Mouse (Mus musculus) MEL (cell line): Measurements from ENCODE around the gene Atxn2. TPM values are rescaled to one million over a fixed set of nuclear protein-coding genes. Genes with fewer than 3 reads are reported as not detected.

Experiments
- DNase-seq: peaks from one replicate; pipeline ENCODE4 v3.0.0; 2011; ENCODE audit warnings: low read depth, low spot score
- H3K27ac ChIP-seq: 2 replicates; pipeline ENCODE4 v1.5.1; 2012; ENCODE audit warnings: low read depth, mild to moderate bottlenecking, control low read depth, low read length, moderate library complexity; ENCODE audit not compliant: control insufficient read depth
- H3K27me3 ChIP-seq, 2 experiments: fragments of 150-350 bp in 1 of 2; sonication (generic) in 1 of 2; 2 replicates each; pipeline ENCODE4 v1.6.1; 2012; ENCODE audit warnings: low read length in 2 of 2, mild to moderate bottlenecking in 2 of 2, improper control_type of control experiment in 1 of 2, moderate library complexity in 1 of 2; ENCODE audit not compliant: insufficient read depth in 2 of 2, control insufficient read depth in 1 of 2
- H3K36me3 ChIP-seq, 2 experiments: 2 replicates each; pipeline ENCODE4 v1.6.1; 2012 to 2014; ENCODE audit warnings: low read length in 2 of 2, improper control_type of control experiment in 1 of 2, inconsistent platforms in 1 of 2, mild to moderate bottlenecking in 1 of 2; ENCODE audit not compliant: insufficient read depth in 2 of 2, control insufficient read depth in 1 of 2
- H3K4me1 ChIP-seq, 2 experiments: fragments of 150-350 bp in 1 of 2; sonication (generic) in 1 of 2; 2 replicates each; pipeline ENCODE4 v1.6.1; 2012; ENCODE audit warnings: low read length in 2 of 2, improper control_type of control experiment in 1 of 2, mild to moderate bottlenecking in 1 of 2; ENCODE audit not compliant: insufficient read depth in 2 of 2, control insufficient read depth in 1 of 2
- H3K4me3 ChIP-seq, 2 experiments: fragments of 150-350 bp in 1 of 2; sonication (generic) in 1 of 2; 2 replicates each; pipeline ENCODE4 v1.5.1; 2012; ENCODE audit warnings: low read depth in 2 of 2, low read length in 2 of 2, mild to moderate bottlenecking in 2 of 2, moderate library complexity in 2 of 2, control low read depth in 1 of 2, improper control_type of control experiment in 1 of 2; ENCODE audit not compliant: control insufficient read depth in 1 of 2, insufficient read depth in 1 of 2
- H3K79me2 ChIP-seq: 2 replicates; pipeline ENCODE4 v1.6.1; 2012; ENCODE audit warnings: mild to moderate bottlenecking, low read length, moderate library complexity; ENCODE audit not compliant: control insufficient read depth, poor library complexity, insufficient read depth
- H3K9ac ChIP-seq: 2 replicates; pipeline ENCODE4 v1.6.1; 2012; ENCODE audit warnings: low read depth, mild to moderate bottlenecking, control low read depth, low read length, moderate library complexity; ENCODE audit not compliant: control insufficient read depth, poor library complexity, severe bottlenecking
- H3K9me3 ChIP-seq: fragments of 150-350 bp; sonication (generic); replicated peaks from 2 replicates; pipeline ENCODE4 v1.6.1; 2012; ENCODE audit warnings: mild to moderate bottlenecking, low read length, improper control_type of control experiment, moderate library complexity; ENCODE audit not compliant: insufficient read depth
- EP300 ChIP-seq, 2 experiments: IDR thresholded peaks; 2 replicates each; pipeline ENCODE4 v1.6.1; 2011; ENCODE audit warnings: improper control_type of control experiment in 2 of 2, low read length in 2 of 2, low read depth in 1 of 2, mild to moderate bottlenecking in 1 of 2
- GATA1 ChIP-seq: IDR thresholded peaks from 2 replicates; pipeline ENCODE4 v1.6.1; 2011; ENCODE audit warnings: low read depth, low read length, improper control_type of control experiment
- JUND ChIP-seq: IDR thresholded peaks from 2 replicates; pipeline ENCODE4 v1.6.1; 2011; ENCODE audit warnings: low read depth, mild to moderate bottlenecking, improper control_type of control experiment, low read length
- MAX ChIP-seq: IDR thresholded peaks from 2 replicates; pipeline ENCODE4 v1.6.1; 2011; ENCODE audit warnings: low read length, improper control_type of control experiment
- MEF2A ChIP-seq: IDR thresholded peaks from 2 replicates; pipeline ENCODE4 v1.6.1; 2014; ENCODE audit warnings: low read depth, mild to moderate bottlenecking, inconsistent platforms, low read length, improper control_type of control experiment; ENCODE audit not compliant: poor library complexity, insufficient replicate concordance, severe bottlenecking; ENCODE audit errors: extremely low read depth
- NRF1 ChIP-seq: IDR thresholded peaks from 2 replicates; pipeline ENCODE4 v1.6.1; 2014; ENCODE audit warnings: low read depth, mild to moderate bottlenecking, inconsistent platforms, low read length, improper control_type of control experiment, moderate library complexity; ENCODE audit not compliant: poor library complexity, insufficient read depth, severe bottlenecking
- POLR2A ChIP-seq, 2 experiments: IDR thresholded peaks; 2 replicates each; pipeline ENCODE4 v1.6.1; 2011 to 2012; ENCODE audit warnings: low read length in 2 of 2, mild to moderate bottlenecking in 2 of 2, control low read depth in 1 of 2, improper control_type of control experiment in 1 of 2, low read depth in 1 of 2, moderate library complexity in 1 of 2; ENCODE audit not compliant: control insufficient read depth in 1 of 2, insufficient read depth in 1 of 2, poor library complexity in 1 of 2
- POLR2AphosphoS2 ChIP-seq: IDR thresholded peaks from 2 replicates; pipeline ENCODE4 v1.6.1; 2011; ENCODE audit warnings: low read length, improper control_type of control experiment
- POLR2AphosphoS5 ChIP-seq: IDR thresholded peaks from 2 replicates; pipeline ENCODE4 v1.6.1; 2012; ENCODE audit warnings: low read depth, borderline replicate concordance, mild to moderate bottlenecking, inconsistent platforms, low read length, moderate library complexity, mixed read lengths
- TCF12 ChIP-seq: IDR thresholded peaks from 2 replicates; pipeline ENCODE4 v1.6.1; 2014; ENCODE audit warnings: low read depth, mild to moderate bottlenecking, inconsistent platforms, low read length, improper control_type of control experiment, moderate library complexity
- UBTF ChIP-seq: IDR thresholded peaks from 2 replicates; pipeline ENCODE4 v1.6.1; 2012; ENCODE audit warnings: low read depth, mild to moderate bottlenecking, inconsistent platforms, low read length, improper control_type of control experiment, moderate library complexity, borderline replicate concordance; ENCODE audit not compliant: insufficient read depth
- USF1 ChIP-seq: IDR thresholded peaks from 2 replicates; pipeline ENCODE4 v1.6.1; 2014; ENCODE audit warnings: low read depth, mild to moderate bottlenecking, inconsistent platforms, low read length, improper control_type of control experiment, moderate library complexity
- USF2 ChIP-seq, 2 experiments: IDR thresholded peaks; 2 replicates each; pipeline ENCODE4 v1.6.1; 2011 to 2012; ENCODE audit warnings: improper control_type of control experiment in 2 of 2, low read length in 2 of 2, borderline replicate concordance in 1 of 2, inconsistent platforms in 1 of 2, low read depth in 1 of 2, mild to moderate bottlenecking in 1 of 2; ENCODE audit not compliant: insufficient read depth in 1 of 2
- ZKSCAN1 ChIP-seq: IDR thresholded peaks from 2 replicates; pipeline ENCODE4 v1.6.1; 2012; ENCODE audit warnings: low read depth, mild to moderate bottlenecking, inconsistent platforms, low read length, improper control_type of control experiment, moderate library complexity
- ZMIZ1 ChIP-seq: IDR thresholded peaks from 2 replicates; pipeline ENCODE4 v1.6.1; 2012; ENCODE audit warnings: low read depth, mild to moderate bottlenecking, inconsistent platforms, low read length, improper control_type of control experiment, moderate library complexity
- polyA plus RNA-seq, 2 experiments: library from polyadenylated mRNA; stranded (reverse) in 1 of 2; unstranded in 1 of 2; fragments of >175 nt in 1 of 2; fragments of >200 nt in 1 of 2; gene quantifications; 2 replicates each; pipeline versions ENCODE4 v1.2.1 to v1.2.4; 2012; ENCODE audit warnings: low replicate concordance in 2 of 2, low read depth in 1 of 2; ENCODE audit not compliant: insufficient read length in 2 of 2, insufficient read depth in 1 of 2, missing spikeins in 1 of 2
- total RNA-seq: library from RNA; depleted of rRNA; stranded (reverse); fragments of 300-350 nt; gene quantifications from 2 replicates; pipeline ENCODE4 v1.2.3, GENCODE M21; 2012

The Atxn2 gene
- total and polyA plus RNA-seq, 3 experiments = 16.3 to 476 (median 85.4) TPM

DNA sequence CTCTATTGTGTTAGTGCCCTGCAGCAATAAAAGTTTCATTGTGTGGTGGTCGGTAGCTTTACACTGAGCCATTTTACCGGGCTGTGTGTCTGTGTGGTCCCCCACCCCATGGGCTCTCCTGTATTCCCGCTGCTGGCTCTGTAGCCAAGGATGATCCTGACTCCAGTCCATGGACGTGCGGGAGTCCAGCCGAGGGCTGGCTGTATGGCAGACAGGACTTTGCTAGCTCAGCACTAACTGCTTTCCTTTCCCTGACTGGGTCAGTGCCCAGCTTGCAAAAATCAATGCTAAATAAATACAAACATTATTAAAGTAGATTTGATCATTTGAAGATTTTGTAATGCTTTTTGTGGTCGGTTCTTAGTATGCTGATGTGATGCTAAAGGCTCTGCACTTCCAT is 50.3 kb downstream of the Atxn2 start:
- Histone ChIP-seq H3K4me3 (no peak overlapping the region), H3K27ac (no peak overlapping the region), H3K27me3 (no peaks in the 10 kb centered on the region), H3K9ac (no peak overlapping the region), H3K9me3 (no peaks in the 10 kb centered on the region), H3K4me1 (no peaks in the 10 kb centered on the region), H3K79me2 (no peaks in the 10 kb centered on the region), H3K36me3 (peaks cover 0 to 20% of the 10 kb centered on the region in 2 experiments; a peak in 2 of 4 replicates)
- no peak for DNase-seq
- TF ChIP-seq POLR2AphosphoS2 = no peak
- no peak for TF ChIP-seq ZKSCAN1
- no peak for TF ChIP-seq NRF1
- no peak for TF ChIP-seq USF2 (IDR thresholded peaks at IDR 0.05; ENCODE audit: borderline replicate concordance in 1 of 2, insufficient read depth in 1 of 2, low read depth in 1 of 2, low read length in 2 of 2)
- TF ChIP-seq UBTF = no peak
- no peak for TF ChIP-seq MAX
- no peak for TF ChIP-seq GATA1
- TF ChIP-seq TCF12 = no peak

DNA sequence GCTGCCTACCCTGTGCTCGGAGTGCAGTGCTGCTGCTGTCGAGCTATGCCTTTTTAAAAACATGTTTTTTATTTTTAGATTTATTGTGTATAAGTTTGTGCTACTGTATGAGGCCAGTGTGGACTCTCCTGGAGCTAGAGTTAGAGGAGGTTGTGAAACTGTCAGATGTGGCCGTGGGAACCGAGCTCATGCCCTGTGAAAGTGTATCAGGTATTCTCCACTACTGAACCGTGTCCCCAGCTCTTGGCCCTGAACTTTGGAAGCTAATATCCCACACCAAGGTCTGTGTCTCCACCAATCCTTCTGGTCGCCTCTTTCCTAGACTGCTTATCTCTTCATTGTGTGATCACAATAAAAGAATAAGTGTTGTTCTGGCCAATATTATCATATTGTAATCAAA is 51.8 kb downstream of the Atxn2 start:
- H3K4me3 ChIP-seq = no peak overlapping the region
- H3K27me3 ChIP-seq = no peaks in the 10 kb centered on the region
- no peak overlapping the region for H3K27ac ChIP-seq
- no peak for DNase-seq
- no peak for TF ChIP-seq ZMIZ1
- no peak for TF ChIP-seq POLR2AphosphoS5
- no peak for TF ChIP-seq EP300 (IDR thresholded peaks at IDR 0.05; ENCODE audit: low read depth in 1 of 2, low read length in 2 of 2)
- TF ChIP-seq POLR2A (IDR thresholded peaks at IDR 0.05; ENCODE audit: control insufficient read depth in 1 of 2, insufficient read depth in 1 of 2, low read depth in 1 of 2, low read length in 2 of 2, poor library complexity in 1 of 2) = no peak
- peaks cover 0 to 15% of the 10 kb centered on the region in 2 experiments; a peak in 2 of 4 replicates for H3K36me3 ChIP-seq
- H3K4me1 ChIP-seq = no peaks in the 10 kb centered on the region
- no peaks in the 10 kb centered on the region for H3K79me2 ChIP-seq
- H3K9me3 ChIP-seq = no peaks in the 10 kb centered on the region
- no peak overlapping the region for H3K9ac ChIP-seq

DNA sequence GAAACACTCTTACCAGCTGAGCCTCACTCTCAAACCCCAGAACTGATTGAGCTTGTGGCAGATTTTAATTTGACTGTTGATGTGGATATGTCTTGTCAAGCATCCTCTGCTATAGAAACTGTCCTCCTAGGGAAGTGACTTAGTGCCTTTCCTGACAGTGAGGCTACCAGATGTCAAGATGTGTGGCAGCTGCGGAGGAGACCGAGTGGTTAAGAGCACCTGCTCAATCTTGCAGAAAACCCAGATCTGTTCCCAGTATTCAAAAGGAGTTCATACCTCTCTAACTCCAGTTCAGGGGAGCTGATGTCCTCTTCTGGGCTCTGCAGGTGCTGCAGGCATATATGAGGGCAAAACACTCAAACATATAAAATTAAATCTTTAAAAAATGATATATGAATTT is 53.9 kb downstream of the Atxn2 start:
- H3K9ac ChIP-seq = no peak overlapping the region
- no peaks in the 10 kb centered on the region for H3K4me1 ChIP-seq
- H3K36me3 ChIP-seq = peaks cover 0 to 7% of the 10 kb centered on the region in 2 experiments; a peak in 2 of 4 replicates
- no peak overlapping the region for H3K27ac ChIP-seq
- no peak for DNase-seq
- H3K27me3 ChIP-seq = no peaks in the 10 kb centered on the region
- H3K4me3 ChIP-seq = no peak overlapping the region
- TF ChIP-seq GATA1 (no peak), EP300 (IDR thresholded peaks at IDR 0.05; ENCODE audit: low read depth in 1 of 2, low read length in 2 of 2) (no peak), USF1 (no peak), MEF2A (no peak), JUND (no peak)
- no peaks in the 10 kb centered on the region for H3K9me3 ChIP-seq
- no peaks in the 10 kb centered on the region for H3K79me2 ChIP-seq
